Mouse (Mus musculus) lung, adult 2 months (tissue): ENCODE data around the gene Fndc3b. TPM values are rescaled to one million over a fixed set of nuclear protein-coding genes. Genes with fewer than 3 reads are reported as not detected.

ENCODE experiments used
- DNase-seq: peaks from one replicate; pipeline ENCODE4 v3.0.0; 2022
- H3K4me1 ChIP-seq: fragments of 200-500 bp; 2 replicates; pipeline ENCODE4 v1.6.1; 2011; ENCODE audit warnings: low read length; ENCODE audit not compliant: control insufficient read depth, insufficient read depth
- H3K4me3 ChIP-seq: fragments of 200-500 bp; replicated peaks from 2 replicates; pipeline ENCODE3; 2011; ENCODE audit warnings: low read depth, mild to moderate bottlenecking, control low read depth, low read length; ENCODE audit errors: extremely low read depth
- CTCF ChIP-seq: fragments of 200-500 bp; IDR thresholded peaks from 2 replicates; pipeline ENCODE4 v1.5.1; 2011; ENCODE audit warnings: mild to moderate bottlenecking, low read length, control low read depth; ENCODE audit not compliant: insufficient read depth
- POLR2A ChIP-seq: fragments of 200-500 bp; IDR thresholded peaks from 2 replicates; pipeline ENCODE4 v1.6.1; 2011; ENCODE audit warnings: low read depth, mild to moderate bottlenecking, control low read depth, low read length, borderline replicate concordance; ENCODE audit errors: extremely low read depth
- WGBS: fragments of 180-500 bp; shearing (Covaris S2); methylation state at CpG from one replicate; pipeline ENCODE4 v1.1.7; 2018; 5-methylcytosine and 5-hydroxymethylcytosine counted together
- polyA plus RNA-seq: library from polyadenylated mRNA; depleted of rRNA; stranded (reverse); fragments of >200 nt; gene quantifications from 2 replicates; pipeline ENCODE4 v1.2.3, GENCODE M21; 2012

Gene Fndc3b
- polyA plus RNA-seq, 1 experiment = 23.8 TPM

- no peak for DNase-seq
- Histone ChIP-seq H3K4me3 (no peak overlapping the region), H3K4me1 (peaks cover 23% of the 10 kb centered on the region)
- 69% methylated on average over 6 of the region's 6 CpGs for WGBS
- TF ChIP-seq CTCF = no peak
- no peak for TF ChIP-seq POLR2A
Observed at GRCm38 (mm10) chr3:27685134-27685533, 26.0 kb downstream of the Fndc3b start.

DNA sequence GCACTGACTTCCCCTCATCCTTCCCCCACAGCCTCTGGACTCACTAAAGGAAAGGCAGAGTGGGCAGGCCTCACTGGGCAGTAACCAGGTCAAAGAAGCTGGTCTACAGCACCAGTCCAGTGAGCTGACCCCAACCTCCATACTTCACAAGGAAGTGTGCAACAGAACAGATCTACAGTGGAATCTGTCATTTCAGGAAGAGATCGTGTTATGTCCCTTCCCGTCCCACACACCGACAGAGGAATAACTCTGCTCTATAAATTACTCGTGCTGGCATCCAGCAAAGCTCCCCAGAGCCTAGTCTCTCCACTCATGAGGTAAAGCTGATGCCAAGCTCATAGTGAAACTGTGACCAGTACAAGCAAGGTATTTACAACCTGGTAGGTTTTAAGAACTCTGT, 27.7 kb downstream of the Fndc3b start:
- Histone ChIP-seq H3K4me1 (peaks cover 13% of the 10 kb centered on the region), H3K4me3 (no peak overlapping the region)
- no peak for DNase-seq
- 48% methylated on average over 4 of the region's 4 CpGs for WGBS
- TF ChIP-seq POLR2A (no peak), CTCF (no peak)

DNA sequence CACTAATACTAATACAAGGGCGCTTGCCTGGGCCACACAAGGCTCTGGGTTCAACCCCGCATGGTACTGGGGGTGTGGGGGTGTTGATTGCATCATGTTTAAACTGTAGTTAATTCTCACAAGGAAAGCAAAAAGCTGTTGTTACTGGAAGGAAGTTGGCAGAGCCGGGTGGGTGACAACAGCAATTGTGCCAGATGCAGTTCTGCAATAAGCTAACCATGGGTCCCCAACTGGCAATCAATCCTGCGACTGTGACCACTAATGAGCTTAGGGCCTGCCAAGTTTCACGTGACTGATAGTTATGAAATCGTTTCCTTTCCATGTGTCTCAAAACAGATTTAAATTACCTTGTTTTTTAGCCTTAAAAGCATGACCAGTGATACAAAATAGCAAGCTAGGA, 33.5 kb downstream of the Fndc3b start:
- TF ChIP-seq POLR2A (no peak), CTCF (no peak)
- Histone ChIP-seq H3K4me3 (no peak overlapping the region), H3K4me1 (peaks cover 7% of the 10 kb centered on the region)
- no peak for DNase-seq
- WGBS = 34% methylated on average over 6 of the region's 6 CpGs

GRCm38 (mm10) chr3:27673660-27674059, 37.4 kb downstream of the Fndc3b start:
- 43% methylated on average over 7 of the region's 7 CpGs for WGBS

DNA sequence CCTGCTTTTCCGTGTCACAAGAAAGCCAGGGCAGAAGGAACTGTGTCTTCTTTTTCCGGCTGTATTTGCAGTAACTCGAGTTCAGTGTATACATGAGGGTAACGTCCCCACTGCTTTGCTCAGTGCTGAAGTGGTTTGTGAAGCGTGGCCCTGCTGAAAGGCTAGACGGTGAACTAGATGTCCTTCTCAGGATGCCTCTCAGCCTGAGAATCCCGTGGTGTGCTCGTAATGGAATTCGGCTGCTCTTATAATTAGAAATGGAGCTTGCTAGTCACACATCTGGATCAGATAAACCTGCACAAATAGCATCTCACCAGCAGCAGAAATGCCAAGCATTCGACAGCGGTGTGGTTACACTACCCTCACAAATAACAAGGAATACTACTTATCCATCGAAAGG, 40.7 kb downstream of the Fndc3b start:
- WGBS = 52% methylated on average over 12 of the region's 12 CpGs
- H3K4me3 ChIP-seq = no peak overlapping the region

More at GRCm38 (mm10) chr3:27673660-27674059, 37.4 kb downstream of the Fndc3b start:
- Histone ChIP-seq H3K4me1 (peaks cover 6% of the 10 kb centered on the region), H3K4me3 (no peak overlapping the region)
- no peak for DNase-seq
- TF ChIP-seq CTCF (no peak), POLR2A (no peak)

GRCm38 (mm10) chr3:27667280-27667679, 43.8 kb downstream of the Fndc3b start:
- no peak for DNase-seq
- WGBS = 58% methylated on average over 4 of the region's 4 CpGs

More for the DNA sequence above, 40.7 kb downstream of the Fndc3b start:
- DNase-seq = no peak
- no peak for TF ChIP-seq POLR2A
- no peak for TF ChIP-seq CTCF
- H3K4me1 ChIP-seq = peaks cover 12% of the 10 kb centered on the region

GRCm38 (mm10) chr3:27665338-27665737, 45.8 kb downstream of the Fndc3b start:
- TF ChIP-seq POLR2A (no peak), CTCF (no peak)
- DNase-seq = no peak
- 10% methylated on average over 1 of the region's 1 CpGs for WGBS
- Histone ChIP-seq H3K4me1 (peaks cover 19% of the 10 kb centered on the region), H3K4me3 (no peak overlapping the region)

More at GRCm38 (mm10) chr3:27667280-27667679, 43.8 kb downstream of the Fndc3b start:
- Histone ChIP-seq H3K4me1 (peaks cover 19% of the 10 kb centered on the region), H3K4me3 (no peak overlapping the region)
- TF ChIP-seq CTCF = no peak
- TF ChIP-seq POLR2A = no peak

DNA sequence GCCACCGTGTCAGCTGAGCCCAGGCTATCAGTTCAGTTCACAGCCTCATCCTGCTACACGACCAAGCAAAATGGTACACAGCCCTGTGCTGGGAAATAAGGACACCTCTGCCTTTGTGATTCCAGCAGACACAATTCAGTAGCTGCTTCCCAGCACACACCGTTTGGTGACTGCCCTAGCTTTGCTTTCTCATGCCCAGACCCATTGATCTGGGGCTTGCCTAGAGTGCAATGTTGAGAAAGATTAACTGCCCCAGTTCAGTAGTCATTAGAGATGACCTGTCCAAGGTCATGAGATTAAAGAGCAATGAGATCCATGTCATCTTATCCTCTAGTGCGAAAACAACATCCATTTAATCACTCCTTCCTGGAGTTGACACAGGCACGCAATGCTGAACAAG, 47.9 kb downstream of the Fndc3b start:
- DNase-seq = no peak
- TF ChIP-seq CTCF = no peak
- no peak for TF ChIP-seq POLR2A
- 59% methylated on average over 5 of the region's 5 CpGs for WGBS
- H3K4me1 ChIP-seq = peaks cover 21% of the 10 kb centered on the region
- H3K4me3 ChIP-seq = no peak overlapping the region

- no peak for TF ChIP-seq POLR2A
- peaks cover 19% of the 10 kb centered on the region for H3K4me1 ChIP-seq
- H3K4me3 ChIP-seq = no peak overlapping the region
- no peak for DNase-seq
- 67% methylated on average over 4 of the region's 4 CpGs for WGBS
Observed at GRCm38 (mm10) chr3:27658198-27658763, 52.8 kb downstream of the Fndc3b start.

GRCm38 (mm10) chr3:27656764-27657390, 54.2 kb downstream of the Fndc3b start:
- no peak for DNase-seq
- peaks cover 23% of the 10 kb centered on the region for H3K4me1 ChIP-seq
- 34% methylated on average over 7 of the region's 7 CpGs for WGBS
- TF ChIP-seq POLR2A (no peak), CTCF (no peak)
- H3K4me3 ChIP-seq = no peak overlapping the region
